Mouse (Mus musculus): Measurements from ENCODE around the gene Myo1e. TPM values are rescaled to one million over a fixed set of nuclear protein-coding genes. Genes with fewer than 3 reads are reported as not detected.
"Not testable (repeated sequence)": the region's sequence is repeated elsewhere in the genome, so short reads cannot be mapped to it uniquely, and the experiment has no call there.

The Myo1e gene
- polyA plus RNA-seq, 1 experiment = not detected

DNA sequence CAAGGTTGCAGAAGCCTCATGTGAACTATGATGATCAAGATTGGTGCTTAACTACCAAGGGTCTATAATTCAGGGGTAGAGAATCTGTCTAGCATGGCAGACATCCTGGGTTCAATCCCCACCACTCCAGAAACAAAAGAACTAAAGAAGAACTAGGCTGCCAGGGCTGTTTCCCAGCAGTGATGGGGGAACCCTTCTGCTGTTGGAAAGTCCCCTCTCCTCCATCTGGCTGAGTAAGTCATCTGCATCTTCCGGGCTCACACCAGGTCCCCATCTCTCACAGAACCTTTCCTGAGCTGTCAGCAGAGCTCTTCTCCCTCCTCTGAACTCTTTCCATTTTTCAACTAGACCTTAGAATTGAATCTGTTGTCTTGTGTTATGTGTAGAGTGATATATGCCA lies 45.9 kb downstream of the Myo1e start:
- H3K4me3 ChIP-seq (ENCODE audit: insufficient read depth, low read depth, low read length) = no peak overlapping the region
- TF ChIP-seq POLR2A (IDR thresholded peaks at IDR 0.05; ENCODE audit: insufficient read depth, low read depth, low read length) (no peak), CTCF (IDR thresholded peaks at IDR 0.05; ENCODE audit: insufficient read depth, low read depth, low read length) (no peak)
- H3K4me1 ChIP-seq (ENCODE audit: control insufficient read depth, insufficient read depth, low read length) = peaks cover 18% of the 10 kb centered on the region
- H3K27ac ChIP-seq (ENCODE audit: insufficient read depth, low read depth, low read length) = no peak overlapping the region
- 94% methylated on average over 1 of the region's 1 CpGs for WGBS

DNA sequence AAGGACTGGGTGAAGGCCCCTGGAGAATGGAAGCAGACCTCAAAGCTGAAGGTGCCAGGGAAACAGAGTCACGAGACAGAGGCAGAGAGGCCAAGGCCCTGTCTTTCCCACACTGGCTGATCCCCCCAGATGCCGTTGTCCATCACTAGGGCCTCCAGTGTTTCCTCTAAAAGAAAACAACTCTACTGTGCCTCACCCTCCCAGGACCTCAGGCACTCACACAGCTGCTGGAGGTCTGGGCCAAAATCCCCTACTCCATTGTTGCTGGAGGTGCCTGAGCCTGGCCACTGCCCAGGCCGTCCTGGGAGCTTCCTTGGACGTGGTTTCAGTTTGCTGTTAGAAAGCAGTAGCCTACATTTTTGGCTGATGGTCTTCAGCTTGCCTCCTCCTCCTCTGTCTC lies 47.9 kb downstream of the Myo1e start:
- peaks cover 25% of the 10 kb centered on the region for H3K4me1 ChIP-seq (ENCODE audit: control insufficient read depth, insufficient read depth, low read length)
- TF ChIP-seq CTCF (IDR thresholded peaks at IDR 0.05; ENCODE audit: insufficient read depth, low read depth, low read length) (no peak), POLR2A (IDR thresholded peaks at IDR 0.05; ENCODE audit: insufficient read depth, low read depth, low read length) (no peak)
- 54% methylated on average over 4 of the region's 4 CpGs for WGBS

DNA sequence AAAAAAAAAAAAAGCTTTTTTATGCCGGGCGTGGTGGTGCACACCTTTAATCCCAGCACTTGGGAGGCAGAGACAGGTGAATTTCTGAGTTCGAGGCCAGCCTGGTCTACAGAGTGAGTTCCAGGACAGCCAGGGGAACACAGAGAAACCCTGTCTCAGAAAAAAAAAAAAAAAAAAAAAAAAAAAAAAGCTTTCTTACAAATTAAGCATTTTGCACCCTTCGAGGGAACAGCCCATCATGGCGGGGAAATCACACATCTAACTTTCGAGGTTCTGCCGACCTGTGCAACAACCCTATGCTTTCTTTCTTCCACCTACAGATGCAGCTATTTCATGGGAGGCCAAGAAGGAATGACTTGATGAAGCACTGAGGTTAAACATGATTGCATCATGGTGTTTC lies 48.9 kb downstream of the Myo1e start:
- WGBS = 92% methylated on average over 7 of the region's 7 CpGs

More for the DNA sequence above, 47.9 kb downstream of the Myo1e start:
- no peak overlapping the region for H3K4me3 ChIP-seq (ENCODE audit: insufficient read depth, low read depth, low read length)
- no peak overlapping the region; the same call in 1 of the 2 replicates for H3K27ac ChIP-seq (ENCODE audit: insufficient read depth, low read depth, low read length)

DNA sequence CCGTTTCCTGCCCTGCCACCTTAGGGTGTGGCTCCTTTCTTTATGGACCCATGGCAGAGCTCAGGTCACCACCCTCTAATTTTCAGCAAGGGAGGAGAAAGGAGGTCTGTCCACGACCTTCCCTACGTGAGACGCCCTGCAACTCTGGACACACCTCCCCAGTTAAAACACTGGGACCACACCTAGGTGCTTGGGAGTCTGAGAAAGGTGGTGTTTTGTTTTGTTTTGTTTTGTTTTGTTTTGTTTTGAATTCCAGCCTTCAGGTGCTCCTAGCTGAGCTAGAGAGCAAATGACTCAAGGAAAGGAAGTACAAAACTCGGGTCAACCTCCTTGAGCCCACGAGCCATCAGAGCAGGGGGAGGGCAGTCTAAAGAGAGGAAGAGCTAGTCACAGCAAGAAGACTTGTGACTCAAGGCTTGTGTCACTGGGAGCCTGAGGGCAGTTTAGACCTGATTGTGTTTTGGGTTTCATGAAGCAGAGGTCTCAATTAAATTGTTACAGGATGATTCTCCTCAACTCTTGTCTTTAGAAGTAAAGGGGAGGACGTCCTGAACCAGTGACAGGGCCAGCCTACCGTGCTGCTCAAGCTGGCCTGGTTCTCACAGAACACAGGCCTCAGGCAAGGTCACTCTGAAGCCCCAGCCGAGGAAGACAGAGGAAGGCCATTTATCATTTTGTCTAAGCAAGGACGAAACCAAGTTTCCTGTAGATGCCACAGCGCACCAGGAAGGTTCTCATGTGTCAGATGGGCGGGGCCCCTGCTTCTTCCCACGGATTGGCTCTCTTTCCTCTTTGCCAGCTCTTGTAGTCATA lies 50.3 kb downstream of the Myo1e start:
- 49% methylated on average over 13 of the region's 13 CpGs for WGBS
- TF ChIP-seq POLR2A (IDR thresholded peaks at IDR 0.05; ENCODE audit: insufficient read depth, low read depth, low read length) = no peak
- no peak for TF ChIP-seq CTCF (IDR thresholded peaks at IDR 0.05; ENCODE audit: insufficient read depth, low read depth, low read length)
- peaks cover 37% of the 10 kb centered on the region for H3K4me1 ChIP-seq (ENCODE audit: control insufficient read depth, insufficient read depth, low read length)
- no peak overlapping the region for H3K27ac ChIP-seq (ENCODE audit: insufficient read depth, low read depth, low read length)
- no peak overlapping the region for H3K4me3 ChIP-seq (ENCODE audit: insufficient read depth, low read depth, low read length)

More for the DNA sequence above, 48.9 kb downstream of the Myo1e start:
- H3K4me1 ChIP-seq (ENCODE audit: control insufficient read depth, insufficient read depth, low read length) = peaks cover 31% of the 10 kb centered on the region
- H3K27ac ChIP-seq (ENCODE audit: insufficient read depth, low read depth, low read length); H3K4me3 ChIP-seq (ENCODE audit: insufficient read depth, low read depth, low read length): not testable (repeated sequence)

DNA sequence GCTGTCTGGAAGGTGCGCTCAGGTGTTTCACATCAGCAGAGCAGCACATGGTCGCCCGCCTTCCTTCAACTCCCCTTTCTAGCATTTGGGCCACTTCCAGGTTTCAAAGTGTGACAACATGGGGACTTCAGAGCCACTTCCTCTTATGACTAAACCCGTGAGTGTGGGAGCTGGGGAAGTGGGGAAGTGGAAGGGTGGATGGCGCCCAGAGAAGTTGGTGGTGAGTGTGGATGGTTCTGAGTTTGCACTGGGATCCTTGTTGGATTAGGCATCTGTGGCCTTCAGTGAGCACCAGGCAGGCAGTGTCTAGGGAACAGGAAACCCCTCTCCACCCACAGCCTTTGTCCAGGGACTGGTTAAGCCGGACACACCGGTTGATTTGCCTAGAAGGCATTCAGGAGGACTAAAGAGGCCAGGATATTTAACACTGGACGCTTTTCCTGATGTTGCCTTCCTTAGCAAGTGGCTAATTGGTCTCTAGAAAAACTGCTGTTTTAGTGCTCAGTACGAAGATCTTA lies 53.2 kb downstream of the Myo1e start:
- 69% methylated on average over 9 of the region's 9 CpGs for WGBS
- Histone ChIP-seq H3K4me3 (ENCODE audit: insufficient read depth, low read depth, low read length) (no peak overlapping the region), H3K4me1 (ENCODE audit: control insufficient read depth, insufficient read depth, low read length) (peaks cover 45% of the 10 kb centered on the region), H3K27ac (ENCODE audit: insufficient read depth, low read depth, low read length) (no peak overlapping the region)
- no peak for TF ChIP-seq POLR2A (IDR thresholded peaks at IDR 0.05; ENCODE audit: insufficient read depth, low read depth, low read length)
- TF ChIP-seq CTCF (IDR thresholded peaks at IDR 0.05; ENCODE audit: insufficient read depth, low read depth, low read length) = no peak

DNA sequence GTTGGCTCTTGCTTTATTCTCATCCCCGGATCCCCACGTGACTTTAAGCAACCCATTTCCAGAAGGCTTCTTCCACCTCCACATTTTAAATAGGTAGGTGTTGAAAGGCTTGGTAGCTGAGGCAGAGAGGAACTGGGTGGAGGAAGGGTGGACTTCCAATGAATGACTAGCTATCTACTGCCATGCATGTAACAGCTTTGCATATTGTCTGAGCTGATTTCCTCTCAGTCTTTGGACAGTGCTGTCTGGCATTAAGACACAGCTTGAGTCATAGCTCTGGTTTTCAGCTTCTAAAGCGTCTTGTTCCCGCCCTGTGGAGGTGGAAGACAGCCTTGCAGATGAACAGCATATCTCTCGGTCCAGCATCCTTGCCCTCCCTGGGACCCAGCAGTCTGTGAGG lies 54.5 kb downstream of the Myo1e start:
- 50% methylated on average over 5 of the region's 5 CpGs for WGBS
- TF ChIP-seq POLR2A (IDR thresholded peaks at IDR 0.05; ENCODE audit: insufficient read depth, low read depth, low read length) (no peak), CTCF (IDR thresholded peaks at IDR 0.05; ENCODE audit: insufficient read depth, low read depth, low read length) (no peak)
- peak overlapping the region; percentile 18 for H3K27ac ChIP-seq (ENCODE audit: insufficient read depth, low read depth, low read length)
- peaks cover 47% of the 10 kb centered on the region for H3K4me1 ChIP-seq (ENCODE audit: control insufficient read depth, insufficient read depth, low read length)
- no peak overlapping the region for H3K4me3 ChIP-seq (ENCODE audit: insufficient read depth, low read depth, low read length)

DNA sequence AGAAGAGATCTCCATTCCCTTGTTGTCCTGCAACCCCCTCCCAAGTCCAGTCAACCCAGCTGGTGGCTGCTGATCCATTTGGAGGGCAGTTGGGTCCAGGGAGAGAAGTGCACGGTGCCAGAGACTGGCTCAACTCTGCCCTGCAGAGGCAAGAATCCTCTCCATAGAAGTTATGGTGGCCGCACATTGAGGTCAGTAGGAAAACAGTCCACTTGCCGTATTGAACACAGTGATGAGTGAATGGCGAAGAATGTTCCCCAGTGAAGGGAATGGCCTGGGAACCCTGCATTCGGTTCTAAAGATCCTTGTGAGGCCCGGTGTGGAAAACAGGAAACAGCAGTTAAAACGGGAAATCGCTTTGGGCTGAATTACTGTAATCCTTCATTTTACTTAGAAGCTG lies 56.0 kb downstream of the Myo1e start:
- no peak overlapping the region for H3K4me3 ChIP-seq (ENCODE audit: insufficient read depth, low read depth, low read length)
- peaks cover 34% of the 10 kb centered on the region for H3K4me1 ChIP-seq (ENCODE audit: control insufficient read depth, insufficient read depth, low read length)
- peak overlapping the region; percentile 94 for H3K27ac ChIP-seq (ENCODE audit: insufficient read depth, low read depth, low read length)
- WGBS = 28% methylated on average over 8 of the region's 8 CpGs
- TF ChIP-seq CTCF (IDR thresholded peaks at IDR 0.05; ENCODE audit: insufficient read depth, low read depth, low read length) (no peak), POLR2A (IDR thresholded peaks at IDR 0.05; ENCODE audit: insufficient read depth, low read depth, low read length) (no peak)

DNA sequence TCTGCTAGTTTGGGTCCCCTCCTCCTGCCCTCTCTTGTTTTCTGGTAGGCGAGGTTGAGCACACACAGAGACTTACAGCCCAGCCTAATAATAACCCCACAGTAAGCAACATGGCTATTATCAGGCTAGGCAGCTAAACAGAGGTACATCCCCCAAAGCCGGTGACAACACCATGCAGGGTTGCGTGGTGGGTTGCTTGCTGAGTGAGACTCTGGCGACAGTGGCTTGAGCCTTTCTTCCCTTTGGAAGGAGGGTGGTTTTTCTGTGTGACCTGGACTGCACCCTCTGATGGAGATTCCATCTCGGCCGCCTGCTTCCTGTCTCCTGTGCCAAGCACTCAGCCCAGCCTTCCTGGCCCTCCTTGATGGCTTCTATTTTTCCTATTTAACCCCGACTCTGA lies 56.6 kb downstream of the Myo1e start:
- TF ChIP-seq POLR2A (IDR thresholded peaks at IDR 0.05; ENCODE audit: insufficient read depth, low read depth, low read length) (0 out of 2 replicates have a peak, but pooled peaks have one; percentile 17), CTCF (IDR thresholded peaks at IDR 0.05; ENCODE audit: insufficient read depth, low read depth, low read length) (no peak)
- Histone ChIP-seq H3K4me3 (ENCODE audit: insufficient read depth, low read depth, low read length) (no peak overlapping the region), H3K27ac (ENCODE audit: insufficient read depth, low read depth, low read length) (peak overlapping the region; percentile 95), H3K4me1 (ENCODE audit: control insufficient read depth, insufficient read depth, low read length) (peaks cover 31% of the 10 kb centered on the region)
- WGBS = 9% methylated on average over 7 of the region's 7 CpGs

DNA sequence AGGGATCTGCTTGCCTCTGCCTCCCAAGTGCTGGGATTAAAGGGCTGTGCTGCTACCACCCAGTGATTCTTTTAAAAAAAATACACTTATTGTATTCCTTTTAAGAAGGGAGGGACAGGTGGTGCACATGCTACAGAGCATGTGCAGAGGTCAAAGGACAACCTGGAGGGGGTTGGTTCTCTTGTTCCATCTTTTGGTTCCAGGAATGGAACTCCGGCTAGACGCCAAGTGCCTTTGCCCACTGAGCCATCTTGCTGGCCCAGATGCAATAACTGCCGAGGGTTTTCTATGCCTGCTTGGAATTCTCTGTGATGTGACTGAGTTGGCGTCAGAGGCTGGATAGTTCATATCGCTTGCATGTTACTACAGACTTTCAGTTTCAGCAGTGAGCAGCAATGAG lies 58.4 kb downstream of the Myo1e start:
- TF ChIP-seq CTCF (IDR thresholded peaks at IDR 0.05; ENCODE audit: insufficient read depth, low read depth, low read length) = no peak
- no peak for TF ChIP-seq POLR2A (IDR thresholded peaks at IDR 0.05; ENCODE audit: insufficient read depth, low read depth, low read length)
- 77% methylated on average over 5 of the region's 5 CpGs for WGBS
- peaks cover 24% of the 10 kb centered on the region for H3K4me1 ChIP-seq (ENCODE audit: control insufficient read depth, insufficient read depth, low read length)
- H3K4me3 ChIP-seq (ENCODE audit: insufficient read depth, low read depth, low read length) = no peak overlapping the region
- H3K27ac ChIP-seq (ENCODE audit: insufficient read depth, low read depth, low read length) = peak overlapping the region; percentile 95
